8 mouse cellular contexts compared by ENCODE assay signal in genomic region chrX:140062135-140062975, GRCm38 (mm10). TPM values are rescaled to one million over a fixed set of nuclear protein-coding genes. Genes with fewer than 3 reads are reported as not detected.
DNase-seq lines count a peak whose midpoint lies in the region; ATAC-seq and TF ChIP-seq lines count a peak whose summit lies in the region.

Gene Nup62cl (minus strand): TSS chrX:140062712.
Gene Pih1h3b (plus strand): TSS chrX:140062879.

- peak within 1 kb of the TSS; percentile 63 for H3K4me2 ChIP-seq in intestine, postnatal 0 days (replicated peaks; ENCODE audit: low read depth)
- H3K4me2 ChIP-seq in neural tube, embryonic 14.5 days (ENCODE audit: low read depth, low read length) = peak within 1 kb of the TSS; percentile 45

- H3K27me3 ChIP-seq in intestine, postnatal 0 days (replicated peaks; ENCODE audit: control insufficient read depth, insufficient read depth, low read length) = no peaks in the 10 kb centered on the region; the same call in none of the 2 replicates
- peaks cover 6% of the 10 kb centered on the region; the same call in 1 of the 2 replicates for H3K27me3 ChIP-seq in neural tube, embryonic 14.5 days (ENCODE audit: control insufficient read depth, insufficient read depth, low read length)

- WGBS in intestine, postnatal 0 days = 31% methylated on average over 60 of the region's 64 CpGs
- WGBS in neural tube, embryonic 14.5 days = 24% methylated on average over 64 of the region's 64 CpGs

- no peaks in the 10 kb centered on the region for H3K4me1 ChIP-seq in intestine, postnatal 0 days (replicated peaks; ENCODE audit: control insufficient read depth, insufficient read depth, low read length)
- no peaks in the 10 kb centered on the region for H3K4me1 ChIP-seq in neural tube, embryonic 14.5 days (ENCODE audit: control insufficient read depth, insufficient read depth, low read length)

- peak within 1 kb of the TSS; percentile 40 for H3K4me3 ChIP-seq in intestine, postnatal 0 days (ENCODE audit: low read depth, low read length)
- H3K4me3 ChIP-seq in neural tube, embryonic 14.5 days (ENCODE audit: low read depth, low read length) = peak within 1 kb of the TSS; percentile 27

- no peak for TF ChIP-seq CTCF in intestine, postnatal 0 days (IDR thresholded peaks at IDR 0.05; ENCODE audit: low read depth)

- no peaks in the 10 kb centered on the region for H3K36me3 ChIP-seq in intestine, postnatal 0 days (ENCODE audit: control insufficient read depth, insufficient read depth)
- H3K36me3 ChIP-seq in neural tube, embryonic 14.5 days (ENCODE audit: control insufficient read depth, insufficient read depth, low read length) = no peaks in the 10 kb centered on the region

- DNase-seq in 3134 (ENCODE audit: extremely low read depth, insufficient read length, low spot score) = peak; percentile 2
- DNase-seq in T-cell, adult 2 months (ENCODE audit: low spot score) = peak; percentile 9
- peak; percentile 64 for DNase-seq in embryo, embryonic 10.5 days (ENCODE audit: low spot score)
- peak; percentile 35 to 36 for DNase-seq in heart, adult 18-20 months
- DNase-seq in lung, adult 18-20 months = peak; percentile 49 to 62
- peak; percentile 17 to 66 for DNase-seq in urinary bladder, postnatal 4 days (ENCODE audit: low spot score in 2 of 2)

- no peaks in the 10 kb centered on the region for H3K9me3 ChIP-seq in intestine, postnatal 0 days (ENCODE audit: control insufficient read depth)
- no peaks in the 10 kb centered on the region for H3K9me3 ChIP-seq in neural tube, embryonic 14.5 days (ENCODE audit: control insufficient read depth, low read length)

- H3K9ac ChIP-seq in intestine, postnatal 0 days (ENCODE audit: low read depth, low read length) = no peak within 1 kb of the TSS
- 0 out of 2 replicates have a peak within 1 kb of the TSS, but pooled peaks have one; percentile 28 for H3K9ac ChIP-seq in neural tube, embryonic 14.5 days (replicated peaks; ENCODE audit: low read depth, low read length)

- ATAC-seq in intestine, postnatal 0 days = peak; percentile 78
- ATAC-seq in neural tube, embryonic 14.5 days (ENCODE audit: low read depth) = peak; percentile 66; the same call in 1 of the 2 replicates

- no peak within 1 kb of the TSS for H3K27ac ChIP-seq in intestine, postnatal 0 days (ENCODE audit: low read depth, low read length)
- no peak within 1 kb of the TSS for H3K27ac ChIP-seq in neural tube, embryonic 14.5 days (ENCODE audit: low read depth, low read length)

RNA-seq across cellular contexts. Expression of gene Nup62cl, which starts in this region (rescaled TPM):
- not detected for total RNA-seq in heart, adult 18-20 months (2021)
- polyA plus RNA-seq in intestine, postnatal 0 days (2015; fragmentation: Nextera tagmentation; extraction: Ambion mirVana) = 0.75 and 1.5 TPM in 2 replicates
- 0.95 and 1.8 TPM in 2 replicates for polyA plus RNA-seq in neural tube, embryonic 14.5 days (2014; fragmentation: Nextera tagmentation; extraction: Ambion mirVana)

RNA-seq across cellular contexts. Expression of gene Pih1h3b, which starts in this region (rescaled TPM):
- total RNA-seq in heart, adult 18-20 months (2021) = not detected
- not detected in 2 replicates for polyA plus RNA-seq in intestine, postnatal 0 days (2015; fragmentation: Nextera tagmentation; extraction: Ambion mirVana)
- polyA plus RNA-seq in neural tube, embryonic 14.5 days (2014; fragmentation: Nextera tagmentation; extraction: Ambion mirVana) = not detected in 2 replicates

Comparison
In these comparisons a context has a peak if more than half of its experiments do, and no peak if none do; other contexts are left out.
1. Peak in DNase-seq in heart, adult 18-20 months; RNA of the genes that start here not detected or under 1 TPM.
2. DNase-seq: peak in every context shown above with its lines; median percentile 64 in embryo, embryonic 10.5 days; 56 in lung, adult 18-20 months; 42 in urinary bladder, postnatal 4 days; 36 in heart, adult 18-20 months; 9 in T-cell, adult 2 months; 2 in 3134.